Mouse (Mus musculus) R1 (cell line): ENCODE results near the gene Phactr1.

Experiments
- DNase-seq: peaks from one replicate; pipeline ENCODE4 v3.0.0-alpha.2; 2018; ENCODE audit warnings: low read depth, low spot score

The Phactr1 gene

DNA sequence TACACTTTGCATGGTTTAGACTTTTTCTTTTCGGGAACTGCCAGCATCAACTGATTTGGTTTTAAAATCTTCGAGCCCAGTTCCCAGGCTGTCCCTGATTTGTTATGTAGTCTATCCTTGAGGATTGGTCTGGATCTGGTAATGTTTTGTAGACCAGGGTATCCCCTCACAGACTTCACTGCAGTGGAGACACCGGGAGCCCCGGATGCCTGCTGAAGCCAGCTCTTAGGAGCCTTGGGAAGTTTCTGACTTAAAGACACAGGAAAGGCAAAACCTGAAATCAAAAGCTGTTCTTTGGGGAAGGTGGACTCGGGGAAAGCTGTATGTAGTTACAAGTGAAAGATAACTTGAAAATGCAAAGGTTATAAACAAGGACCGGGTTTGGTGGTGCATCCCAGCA is 186.6 kb downstream of the Phactr1 start:
- no peak for DNase-seq

GRCm38 (mm10) chr13:42872125-42872524 is 191.7 kb downstream of the Phactr1 start:
- DNase-seq = no peak

DNA sequence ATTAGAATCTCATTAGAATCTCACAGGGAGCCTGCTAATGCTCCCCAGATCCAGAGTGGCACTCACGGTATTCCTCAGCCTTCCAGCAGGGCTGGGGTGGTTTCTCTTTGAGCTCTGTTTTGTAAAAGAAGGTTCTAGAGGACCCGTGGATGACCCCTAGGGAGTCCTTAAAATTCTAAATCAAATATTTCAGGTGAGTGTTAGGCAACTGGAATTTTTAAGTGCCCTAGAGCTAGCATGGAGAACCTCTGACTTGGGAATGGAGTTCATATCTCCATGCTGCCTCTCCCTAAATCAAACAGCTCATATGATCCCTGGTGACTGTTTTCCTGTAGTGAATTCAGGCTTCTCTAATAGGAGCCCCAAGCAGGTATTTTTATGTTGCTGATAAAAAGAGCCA is 197.9 kb downstream of the Phactr1 start:
- DNase-seq = no peak

GRCm38 (mm10) chr13:42884033-42884724 is 203.8 kb downstream of the Phactr1 start:
- peak; percentile 14 for DNase-seq

GRCm38 (mm10) chr13:42884725-42885115 is 204.3 kb downstream of the Phactr1 start:
- DNase-seq = no peak

DNA sequence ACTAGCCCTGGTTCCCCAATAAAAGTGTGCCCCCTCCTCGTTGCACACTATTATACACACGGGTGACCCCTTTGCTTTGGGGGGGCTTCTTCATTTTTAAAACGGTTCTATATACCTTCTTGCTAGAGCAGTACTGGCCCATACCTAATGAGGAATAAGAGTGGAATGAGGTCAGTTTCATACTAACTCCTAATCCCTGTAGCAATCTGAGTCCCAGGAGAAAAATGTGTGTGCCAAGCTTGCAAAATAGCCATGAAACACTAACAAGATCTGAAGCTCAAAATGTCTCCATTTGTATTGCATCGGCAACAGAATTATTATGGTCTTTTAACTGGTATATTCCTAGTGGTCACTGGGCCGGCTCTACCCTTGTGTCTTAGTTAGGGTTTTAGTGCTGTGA is 207.3 kb downstream of the Phactr1 start:
- no peak for DNase-seq

- no peak for DNase-seq
These were observed 209.4 kb downstream of the Phactr1 start for GRCm38 (mm10) chr13:42889516-42890474.

- DNase-seq = no peak
These were observed 210.2 kb downstream of the Phactr1 start for GRCm38 (mm10) chr13:42890651-42891050.

DNA sequence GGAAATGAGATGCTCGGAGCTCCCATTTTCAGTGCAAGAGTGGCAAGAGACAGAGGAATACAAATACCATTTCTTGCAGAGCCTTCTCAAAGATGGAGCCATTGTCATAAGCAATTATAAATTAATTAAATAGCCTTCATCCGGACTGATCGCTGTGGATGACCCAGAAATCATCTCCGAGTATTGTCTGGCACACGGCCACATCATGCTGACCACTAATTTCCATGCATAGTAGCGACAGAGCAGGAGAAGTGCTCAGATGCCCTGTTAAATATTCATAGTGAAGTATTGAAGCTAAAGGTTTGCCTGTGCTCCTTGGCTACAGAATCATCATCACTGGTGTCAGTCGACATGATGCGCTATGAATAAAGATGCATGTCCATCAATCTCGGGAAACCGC is 213.6 kb downstream of the Phactr1 start:
- no peak for DNase-seq

- DNase-seq = no peak
These were observed 214.2 kb downstream of the Phactr1 start for GRCm38 (mm10) chr13:42894598-42894997.

DNA sequence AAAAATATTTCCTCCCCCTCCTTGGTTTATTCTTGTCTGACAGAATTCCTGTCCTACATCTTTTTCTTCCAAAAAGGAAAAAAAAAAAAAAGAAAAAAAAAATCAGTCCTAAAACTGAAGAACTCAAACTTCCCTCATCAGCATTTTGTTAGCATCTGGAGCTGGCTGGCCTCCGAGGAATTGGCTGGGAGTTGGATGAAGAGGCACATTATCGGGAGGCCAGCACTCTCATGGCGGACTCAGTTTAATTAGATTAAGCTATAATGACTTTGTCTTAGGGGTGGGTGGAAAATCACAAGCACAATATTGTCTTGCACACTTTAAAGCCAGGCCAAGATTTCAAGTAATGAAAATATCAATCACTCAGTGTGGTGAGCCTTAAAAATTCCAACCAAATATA is 215.6 kb downstream of the Phactr1 start:
- DNase-seq = no peak

- no peak for DNase-seq
These were observed 219.2 kb downstream of the Phactr1 start for GRCm38 (mm10) chr13:42899611-42900010.

DNA sequence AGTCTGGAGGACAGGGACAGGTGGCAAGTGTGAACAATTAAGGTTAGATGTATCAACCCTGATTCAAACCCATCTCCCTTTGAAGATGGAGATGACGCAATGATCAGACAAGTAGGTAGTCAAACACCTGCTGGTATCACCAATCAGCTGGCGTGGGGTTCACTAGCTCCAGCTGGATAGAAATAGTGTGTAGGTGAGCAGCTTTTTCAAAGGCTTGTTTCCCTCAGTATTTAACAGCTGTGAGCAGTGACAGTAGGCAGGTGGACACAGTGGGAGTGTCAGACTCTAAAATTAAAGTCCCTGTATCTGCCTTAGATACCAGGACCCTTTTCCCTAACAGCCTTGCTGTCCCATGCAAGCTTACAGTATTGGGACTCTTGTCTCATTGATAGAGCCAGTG is 221.4 kb downstream of the Phactr1 start:
- no peak for DNase-seq

GRCm38 (mm10) chr13:42902859-42903258 is 222.4 kb downstream of the Phactr1 start:
- peak; percentile 55 for DNase-seq

DNA sequence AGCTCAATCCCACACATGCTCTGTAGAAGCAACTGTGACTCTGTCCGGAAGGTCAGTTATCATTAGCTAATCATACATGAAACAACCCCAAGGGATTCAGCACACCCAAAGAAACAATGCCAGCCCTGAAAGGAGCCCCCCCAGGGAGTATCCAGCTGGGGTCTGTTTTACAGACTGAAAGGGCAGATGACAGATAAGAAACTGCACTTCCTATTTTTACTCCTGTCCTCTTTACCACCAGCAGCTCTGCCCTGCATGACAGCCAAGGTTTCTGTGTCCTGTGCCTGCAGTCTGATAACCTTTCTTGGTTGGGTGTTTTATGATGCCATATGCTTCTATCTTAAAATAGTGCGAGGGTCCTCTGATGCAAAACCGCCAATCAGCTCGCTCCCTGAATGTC is 225.4 kb downstream of the Phactr1 start:
- peak; percentile 14 for DNase-seq

- DNase-seq = no peak
These were observed 226.6 kb downstream of the Phactr1 start for GRCm38 (mm10) chr13:42906990-42907389.

DNA sequence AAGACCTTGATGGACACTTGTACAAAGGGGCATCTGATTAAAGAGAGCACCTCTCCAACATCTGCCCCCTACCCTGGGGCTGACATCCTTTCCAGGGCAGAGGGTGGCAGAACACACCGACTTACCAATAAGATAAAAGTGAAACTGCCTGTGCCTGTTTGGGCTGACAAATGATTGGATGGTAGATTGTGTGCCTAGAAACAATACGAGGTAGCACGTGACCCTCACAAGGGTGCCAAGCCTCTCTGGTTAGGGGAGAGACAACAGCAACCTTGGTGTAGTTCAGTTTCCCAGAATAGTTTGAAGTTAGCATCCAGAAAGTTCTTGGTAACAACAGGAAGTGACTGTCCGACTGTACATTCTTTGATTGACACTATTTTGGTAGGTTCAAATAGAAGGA is 234.7 kb downstream of the Phactr1 start:
- no peak for DNase-seq

DNA sequence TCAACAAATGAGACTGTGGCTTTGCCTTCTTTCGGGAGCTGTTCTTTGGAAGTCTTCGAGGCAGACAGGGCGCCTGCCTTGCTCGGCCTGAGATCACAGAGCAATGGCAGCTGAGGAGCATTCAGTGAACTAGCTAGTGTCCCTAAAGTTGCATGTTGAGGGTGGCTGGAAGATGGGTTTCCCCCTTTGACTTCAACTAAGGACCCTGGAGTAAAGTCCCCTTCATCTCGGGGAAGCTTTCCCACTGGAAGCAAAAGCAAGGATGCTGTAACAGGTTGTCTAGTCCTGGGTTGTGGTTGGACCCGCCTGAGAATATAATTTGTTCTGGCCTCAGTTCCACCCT is 235.4 kb downstream of the Phactr1 start:
- DNase-seq = no peak

DNA sequence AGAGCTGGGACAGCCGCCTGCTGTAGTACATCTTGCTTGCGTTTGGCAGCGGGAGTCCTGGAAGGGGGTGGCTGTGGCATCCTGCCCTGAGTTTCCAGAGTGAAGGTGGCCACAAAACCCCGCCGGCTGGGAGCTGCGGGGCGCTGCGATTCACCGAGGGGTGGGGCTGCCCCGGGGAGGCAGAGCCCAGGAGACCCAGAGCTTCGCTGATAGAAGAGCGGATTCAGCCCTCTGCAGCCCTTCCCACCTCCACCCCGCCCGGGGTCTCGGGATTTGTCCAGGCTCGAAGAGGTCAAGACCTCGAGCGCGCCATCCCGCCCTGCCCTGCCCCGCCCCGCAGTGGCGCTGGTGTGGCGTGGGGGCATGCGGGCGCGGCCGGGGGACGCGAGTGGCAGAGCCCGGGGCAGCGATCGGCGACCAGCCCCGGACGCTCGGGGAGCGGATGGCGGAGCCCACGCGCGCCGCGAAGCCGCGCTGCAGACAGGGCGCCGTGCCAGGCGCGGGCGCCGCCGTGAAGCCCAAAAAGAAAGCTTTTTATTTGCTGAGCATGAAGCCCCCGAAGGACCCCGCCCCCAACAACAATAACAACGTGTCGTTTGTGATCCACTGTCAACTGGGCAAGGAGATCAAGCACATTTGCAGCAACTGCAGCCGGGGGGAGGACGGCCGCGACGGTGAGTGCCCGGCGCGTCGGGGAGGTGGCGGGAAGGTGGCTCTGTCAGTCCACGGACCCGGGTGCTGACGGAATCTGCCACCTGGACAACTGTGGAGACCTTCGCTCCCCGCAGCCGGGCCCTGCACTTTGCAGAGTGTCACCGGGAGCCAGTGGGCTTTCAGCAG is 236.0 kb downstream of the Phactr1 start:
- peak; percentile 32 for DNase-seq

GRCm38 (mm10) chr13:42917251-42917650 is 236.8 kb downstream of the Phactr1 start:
- no peak for DNase-seq

GRCm38 (mm10) chr13:42920062-42920461 is 239.6 kb downstream of the Phactr1 start:
- DNase-seq = no peak
